Mouse (Mus musculus) lung, adult 2 months (tissue): ENCODE measurements around the gene Ptges3.

Experiments
- CTCF ChIP-seq: fragments of 200-500 bp; IDR thresholded peaks from 2 replicates; pipeline ENCODE4 v1.5.1; 2011; ENCODE audit warnings: mild to moderate bottlenecking, low read length, control low read depth; ENCODE audit not compliant: insufficient read depth
- POLR2A ChIP-seq: fragments of 200-500 bp; IDR thresholded peaks from 2 replicates; pipeline ENCODE4 v1.6.1; 2011; ENCODE audit warnings: low read depth, mild to moderate bottlenecking, control low read depth, low read length, borderline replicate concordance; ENCODE audit errors: extremely low read depth

GRCm38 (mm10) chr10:128029931-128030330, 28.8 kb upstream of the Ptges3 start:
- TF ChIP-seq CTCF (no peak), POLR2A (no peak)
